Mouse (Mus musculus) layer of hippocampus, adult 8-10 months (tissue): Measurements from ENCODE around the gene Nynrin. TPM values are rescaled to one million over a fixed set of nuclear protein-coding genes. Genes with fewer than 3 reads are reported as not detected.

Experiments used
- DNase-seq, 2 experiments: peaks; one replicate each; pipeline ENCODE4 v3.0.0; 2022; ENCODE audit warnings: low spot score in 2 of 2
- total RNA-seq, 4 experiments: library from RNA; stranded (reverse); gene quantifications; 2 replicates each; pipeline ENCODE4 v1.2.4; 2022

Nynrin gene
- total RNA-seq, 4 experiments from 2014 or later: 6.4 to 10.9 (median 9.3) TPM

DNA sequence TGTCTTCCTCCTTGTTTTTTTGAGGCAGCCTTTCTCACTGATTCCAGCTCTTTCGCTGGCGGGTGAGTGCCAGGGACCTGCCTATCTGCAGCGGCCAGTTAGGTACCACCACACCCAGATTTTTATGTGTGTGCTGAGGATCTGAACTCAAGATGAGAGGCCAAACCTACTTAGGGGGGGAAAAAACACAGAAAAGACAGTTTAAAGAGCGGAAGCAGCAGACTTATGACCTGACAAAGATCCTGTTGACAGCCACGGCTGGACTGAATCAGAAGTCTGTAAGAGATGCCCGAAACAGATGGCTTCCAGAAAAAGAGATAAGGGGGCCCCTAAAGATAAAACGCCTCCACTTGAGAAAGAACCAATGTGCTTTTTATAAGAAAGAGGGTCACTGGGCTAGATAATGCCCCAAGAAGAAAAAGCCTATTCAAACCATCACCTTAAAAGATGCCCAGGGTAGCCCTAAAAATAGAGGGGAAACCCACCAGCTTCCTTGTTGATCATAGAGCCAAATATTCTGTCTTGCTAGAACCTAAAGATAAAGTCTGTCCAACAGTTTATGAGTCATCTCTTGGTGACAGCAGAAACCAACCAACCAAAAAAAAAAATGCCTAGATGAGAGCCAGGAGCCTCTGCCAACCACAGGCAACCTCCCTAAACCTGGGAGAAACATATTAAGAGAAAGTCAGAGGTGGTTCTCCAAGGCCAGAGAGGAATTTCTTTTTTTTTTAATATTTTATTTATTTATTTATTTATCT is 68.8 kb downstream of the Nynrin start:
- DNase-seq: no peak

Other genes with a start within 250 kb of the Nynrin start
- gene Rec8, start 236.0 kb upstream of the Nynrin start, total RNA-seq: 1 to 10 TPM; 1.1 to 2.8 (median 1.4) TPM
- 100 to 1,000 TPM; 121 to 153 (median 140) TPM for gene Ipo4, start 218.1 kb upstream of the Nynrin start, total RNA-seq
- 1 to 10 TPM; 4.2 to 7.5 (median 5.5) TPM for gene Gm49378, start 216.1 kb upstream of the Nynrin start, total RNA-seq
- 10 to 100 TPM; 40.6 to 49.6 (median 44.7) TPM for gene Tm9sf1, start 210.2 kb upstream of the Nynrin start, total RNA-seq
- gene Tssk4, start 203.8 kb upstream of the Nynrin start, total RNA-seq: 1 to 10 TPM; 1.2 to 1.9 (median 1.7) TPM
- 10 to 100 TPM; 47.1 to 51.1 (median 49.6) TPM for gene Mdp1, start 193.5 kb upstream of the Nynrin start, total RNA-seq
- gene Gmpr2, start 182.1 kb upstream of the Nynrin start, total RNA-seq: 10 to 100 TPM; 25.2 to 31.1 (median 28.6) TPM
- gene Nedd8, start 181.9 kb upstream of the Nynrin start, total RNA-seq: 100 to 1,000 TPM; 290 to 309 (median 300) TPM
- gene Tinf2, start 172.2 kb upstream of the Nynrin start, total RNA-seq: 10 to 100 TPM; 12.2 to 20.8 (median 16.0) TPM
- gene Tgm1, start 140.1 kb upstream of the Nynrin start, total RNA-seq: 1 to 10 TPM in 2 of 4 experiments, not detected in 2; 5.4 to 8.2 TPM
- gene Rabggta, start 131.7 kb upstream of the Nynrin start, total RNA-seq: 10 to 100 TPM; 42.8 to 53.5 (median 44.8) TPM
- gene Dhrs1, start 108.3 kb upstream of the Nynrin start, total RNA-seq: 100 to 1,000 TPM in 3 of 4 experiments, 10 to 100 TPM in 1; 86.6 to 148 (median 116) TPM
- gene Nop9, start 108.3 kb upstream of the Nynrin start, total RNA-seq: 10 to 100 TPM; 11.8 to 14.0 (median 13.1) TPM
- gene Cideb, start 95.6 kb upstream of the Nynrin start, total RNA-seq: 1 to 10 TPM; 1.4 to 3.0 (median 1.7) TPM
- under 1 TPM in 3 of 4 experiments, not detected in 1; 0.16 to 0.23 (median 0.22) TPM for gene Ltb4r2, start 92.6 kb upstream of the Nynrin start, total RNA-seq
- under 1 TPM in 1 of 4 experiments, not detected in 3; 0.32 TPM for gene Ltb4r1, start 88.0 kb upstream of the Nynrin start, total RNA-seq
- gene Adcy4, start 69.9 kb upstream of the Nynrin start, total RNA-seq: 1 to 10 TPM; 3.4 to 6.8 (median 4.8) TPM
- gene Ripk3, start 65.1 kb upstream of the Nynrin start, total RNA-seq: 1 to 10 TPM in 1 of 4 experiments, under 1 TPM in 2, not detected in 1; 0.95 to 3.4 (median 0.99) TPM
- 1 to 10 TPM; 1.4 to 2.0 (median 1.7) TPM for gene Nfatc4, start 30.9 kb upstream of the Nynrin start, total RNA-seq
- under 1 TPM; 0.20 to 0.43 (median 0.33) TPM for gene Cbln3, start 30.4 kb downstream of the Nynrin start, total RNA-seq
- 10 to 100 TPM; 13.4 to 14.0 (median 13.7) TPM for gene Khnyn, start 30.9 kb downstream of the Nynrin start, total RNA-seq
- 10 to 100 TPM; 66.0 to 86.3 (median 78.8) TPM for gene Sdr39u1, start 46.3 kb downstream of the Nynrin start, total RNA-seq
- gene Cma1, start 90.7 kb downstream of the Nynrin start, total RNA-seq: under 1 TPM in 1 of 4 experiments, not detected in 3; 0.39 TPM
- not detected for gene Cma2, start 97.0 kb downstream of the Nynrin start, total RNA-seq
- not detected for gene Mcpt1, start 164.0 kb downstream of the Nynrin start, total RNA-seq
- gene Mcpt9, start 176.5 kb downstream of the Nynrin start, total RNA-seq: not detected
- gene Mcpt2, start 188.0 kb downstream of the Nynrin start, total RNA-seq: not detected
- gene Mcpt4, start 208.3 kb downstream of the Nynrin start, total RNA-seq: under 1 TPM in 2 of 4 experiments, not detected in 2; 0.57 to 0.58 TPM
- gene Mcpt8, start 231.3 kb downstream of the Nynrin start, total RNA-seq: not detected
- gene Ctsg, start 248.6 kb downstream of the Nynrin start, total RNA-seq: not detected